Mouse (Mus musculus) left cerebral cortex, adult 11 months (tissue): ENCODE results near the gene Epb41l4b.
A peak's percentile ranks its signal among the peaks of the same experiment; 100 is the strongest.

Experiments used
- DNase-seq: peaks from one replicate; pipeline ENCODE4 v3.0.0; 2022; ENCODE audit warnings: low spot score

Gene Epb41l4b

DNA sequence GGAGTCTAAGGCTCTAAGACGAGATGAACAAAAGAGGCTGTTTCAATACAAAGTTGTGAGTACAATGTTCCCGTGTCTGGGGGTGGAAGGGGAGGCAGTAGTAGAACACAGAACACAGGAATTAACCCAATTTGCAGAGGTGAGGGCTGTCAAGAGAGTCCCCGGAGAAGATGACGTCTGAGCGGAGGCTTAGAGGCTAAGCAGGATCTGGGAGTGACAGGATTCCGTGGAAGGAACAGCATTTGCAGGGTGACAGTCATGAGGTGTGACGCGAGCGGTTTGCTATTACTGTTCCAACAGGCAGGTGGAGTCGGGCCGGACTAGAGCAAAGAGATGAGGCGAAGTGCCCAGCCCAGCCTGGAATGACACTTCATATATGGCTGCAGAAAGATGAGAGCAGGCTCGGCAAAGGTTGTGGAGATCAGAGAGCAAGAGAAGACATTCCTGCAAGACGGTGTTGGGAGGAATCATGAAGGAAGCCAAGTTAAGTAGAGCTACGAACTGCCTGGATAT is 82.9 kb downstream of the Epb41l4b start:
- DNase-seq: no peak

DNA sequence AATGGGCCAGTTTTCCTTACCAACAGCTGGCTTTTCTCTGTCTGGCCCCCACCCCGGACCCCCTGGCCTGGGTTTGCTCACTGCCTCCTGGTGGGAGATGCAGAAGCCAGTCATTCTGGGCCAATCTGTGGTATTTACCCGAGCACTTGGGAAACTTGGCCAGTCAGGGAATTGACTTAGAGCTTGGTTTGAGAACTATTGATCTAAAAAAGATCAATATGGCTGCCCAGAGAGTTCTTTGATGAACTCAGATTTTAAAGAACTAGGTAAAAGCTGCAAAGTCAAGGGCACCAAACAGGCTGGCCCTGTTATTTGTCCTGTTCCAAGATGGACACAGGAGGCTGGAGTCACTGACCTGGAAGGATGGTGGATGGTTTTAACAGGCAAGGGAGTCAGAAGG is 84.6 kb downstream of the Epb41l4b start:
- no peak for DNase-seq

DNA sequence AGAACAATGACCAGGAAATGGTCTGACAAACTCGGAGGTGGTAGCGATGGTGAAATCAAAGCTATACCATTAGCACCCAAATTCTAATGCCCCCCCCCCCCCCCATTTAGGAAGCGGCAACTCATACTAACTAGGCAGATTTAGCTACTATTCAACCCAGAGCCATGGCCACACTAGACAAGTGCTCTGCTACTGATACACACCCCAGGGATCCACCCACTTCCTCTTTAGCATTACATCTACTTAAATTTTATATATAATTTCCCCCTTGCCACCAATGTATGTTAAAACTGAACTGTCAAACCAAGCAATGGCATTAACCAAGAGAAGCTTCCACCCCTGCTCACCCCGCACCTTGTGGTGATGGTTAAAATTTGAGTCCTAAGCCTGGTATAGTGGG is 85.6 kb downstream of the Epb41l4b start:
- DNase-seq: no peak

DNA sequence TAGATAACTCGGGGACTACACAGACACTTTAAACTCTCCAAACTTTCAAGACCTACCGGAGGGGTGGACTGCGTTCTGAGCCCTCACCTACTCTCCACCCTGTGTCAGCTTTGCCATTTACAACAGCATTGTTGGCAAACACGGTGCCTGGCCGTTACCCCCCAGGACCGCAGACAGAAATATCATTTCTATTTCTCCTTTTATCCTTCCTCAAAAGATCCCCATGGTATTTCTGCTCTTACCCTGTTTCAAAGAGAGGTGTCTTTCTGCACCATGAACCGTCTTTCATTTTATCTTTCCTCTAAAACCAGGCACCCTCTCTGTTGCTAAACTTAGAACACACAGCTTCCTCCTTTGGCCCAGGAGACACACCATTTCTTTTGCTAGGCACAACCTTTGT is 87.6 kb downstream of the Epb41l4b start:
- DNase-seq: no peak

DNA sequence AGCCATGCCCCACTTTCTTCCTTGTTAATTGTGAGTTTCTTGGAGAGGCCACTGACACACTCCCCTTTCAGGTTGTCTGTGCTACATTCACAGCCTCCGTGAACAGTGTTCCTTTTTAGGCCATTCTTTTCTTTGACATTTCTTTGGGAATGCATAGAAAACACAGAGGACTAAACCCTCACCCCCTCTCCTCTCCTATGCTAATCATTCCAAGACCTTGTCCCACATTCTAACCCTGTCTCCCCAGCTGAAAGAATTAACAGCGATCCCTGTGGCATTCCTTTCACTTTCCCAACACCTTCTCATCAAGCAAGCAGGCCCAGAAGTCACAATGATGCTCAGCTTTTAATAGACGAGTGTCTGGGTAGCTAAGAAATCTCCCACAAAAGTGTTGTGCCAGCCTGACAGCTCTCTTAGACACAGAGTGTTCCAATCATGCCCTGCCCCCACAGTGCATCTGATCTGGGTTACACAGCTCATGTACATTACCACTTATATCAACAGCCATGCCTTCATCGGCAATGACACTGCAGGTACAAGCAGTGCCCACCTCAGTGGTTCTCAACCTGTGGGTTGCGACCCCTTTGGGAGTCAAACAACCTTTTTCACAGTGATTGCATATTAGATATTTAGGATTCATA is 93.8 kb downstream of the Epb41l4b start:
- DNase-seq: no peak

DNA sequence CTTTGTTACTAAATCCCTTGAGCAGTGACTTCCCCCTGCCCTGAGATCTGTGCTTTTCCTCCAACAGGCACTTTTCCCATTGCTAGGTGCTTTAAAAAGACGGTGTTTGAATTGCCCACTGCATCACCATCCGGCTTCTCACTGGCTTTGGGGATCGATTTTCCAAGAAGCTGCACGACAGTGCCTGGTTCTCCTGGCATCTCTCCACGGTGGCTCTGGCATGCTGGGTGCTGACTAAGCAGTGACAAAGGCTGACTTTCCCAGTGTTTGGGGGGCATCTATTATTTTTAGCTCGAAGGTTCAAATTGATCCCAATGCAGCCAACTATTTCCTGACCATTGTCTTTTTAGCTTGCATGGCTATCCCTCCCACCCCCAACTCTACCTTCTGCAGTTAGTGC is 94.7 kb downstream of the Epb41l4b start:
- DNase-seq: no peak

DNA sequence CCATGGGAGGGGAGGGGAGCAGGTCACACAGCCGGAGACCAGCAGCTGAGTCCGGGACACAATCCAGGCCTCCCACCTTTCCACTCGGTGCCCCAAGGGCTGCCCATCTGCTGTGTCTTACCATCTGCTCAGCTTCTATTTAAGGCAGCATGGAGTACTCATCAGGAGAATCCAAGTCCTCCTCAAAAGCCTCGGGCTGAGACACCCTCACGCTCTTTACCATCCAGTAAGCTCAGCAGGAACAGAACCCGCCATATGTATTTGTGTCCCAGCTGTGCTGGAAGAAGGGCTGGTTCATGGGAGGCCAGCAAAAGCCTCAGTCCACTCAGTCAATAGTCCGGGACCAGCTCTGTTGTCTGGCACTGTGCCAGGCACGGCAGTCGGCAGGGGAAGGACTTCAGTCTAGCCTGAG is 97.1 kb downstream of the Epb41l4b start:
- DNase-seq: no peak

DNA sequence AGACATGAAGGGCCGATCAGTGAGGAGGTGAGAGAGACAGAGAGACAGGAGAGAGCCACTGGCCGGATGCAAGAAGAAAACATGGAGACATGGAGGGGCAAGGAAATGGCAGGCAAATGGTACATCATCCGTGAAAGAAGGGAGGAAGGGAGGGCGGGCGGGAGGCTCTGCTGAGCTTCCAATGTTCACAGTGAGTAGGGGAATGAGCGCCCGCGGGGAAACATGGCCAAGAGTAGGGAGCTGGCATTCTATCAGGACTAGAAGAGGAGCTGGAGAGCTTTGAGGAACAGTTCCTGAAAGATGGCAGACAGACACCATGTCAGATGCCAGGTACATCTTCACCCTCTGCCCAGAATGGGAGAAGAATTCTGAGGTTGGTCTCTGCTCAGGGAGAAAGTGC is 99.6 kb downstream of the Epb41l4b start:
- DNase-seq: no peak

DNA sequence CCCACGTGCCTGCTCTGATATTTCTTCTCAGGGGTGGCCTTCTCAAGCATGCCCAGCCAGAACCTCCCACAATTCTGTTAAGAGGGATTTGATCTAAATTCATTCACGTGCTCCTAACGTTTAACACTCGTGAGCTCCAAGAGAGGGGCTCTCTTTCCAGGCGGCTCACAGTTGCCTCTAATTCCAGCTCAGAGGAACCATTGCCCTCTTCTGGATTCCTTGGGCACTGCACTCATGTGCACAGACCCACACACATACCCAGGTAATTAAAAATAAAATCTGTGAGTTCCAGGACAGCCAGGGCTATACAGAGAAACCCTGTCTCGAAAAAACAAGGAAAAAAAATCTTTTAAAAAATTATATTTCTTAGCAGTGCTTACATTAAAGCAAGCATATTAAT is 101.6 kb downstream of the Epb41l4b start:
- no peak for DNase-seq

DNA sequence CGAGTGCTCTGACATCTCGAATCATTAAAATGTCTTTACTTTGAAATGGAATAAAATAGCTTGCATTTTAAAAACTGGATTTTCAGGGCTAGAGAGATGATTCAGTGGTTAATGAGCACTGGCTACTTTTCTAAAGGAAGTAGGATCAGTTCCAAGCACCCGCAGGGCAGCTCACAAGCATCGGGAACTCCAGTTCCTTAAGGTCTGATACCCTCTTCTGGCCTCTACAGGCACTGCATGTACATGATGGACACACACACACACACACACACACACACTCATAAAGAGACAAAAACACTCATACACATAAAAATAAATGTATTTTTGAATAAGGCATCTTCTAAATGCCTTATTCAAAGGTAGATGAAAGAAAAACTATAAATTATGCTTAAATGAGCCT is 102.0 kb downstream of the Epb41l4b start:
- DNase-seq: no peak

DNA sequence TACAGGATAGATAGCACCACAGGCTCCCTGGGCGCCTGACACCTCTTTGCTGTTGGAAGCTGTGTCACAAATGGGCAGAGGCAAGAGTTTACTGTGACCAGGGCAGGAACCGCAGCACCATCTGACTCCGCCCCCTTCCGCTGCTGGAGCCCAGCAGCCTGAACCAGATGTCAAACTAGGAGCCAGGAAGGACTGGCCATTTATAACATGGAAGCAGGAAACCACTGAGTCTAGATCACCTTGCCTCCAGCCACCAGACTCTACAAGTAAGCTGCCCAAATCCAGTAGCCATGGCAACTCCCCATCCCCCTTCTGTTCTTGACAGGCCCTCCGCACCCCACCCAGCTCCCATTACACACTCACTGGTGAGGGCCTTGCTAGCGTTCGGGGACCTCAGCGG is 102.8 kb downstream of the Epb41l4b start:
- DNase-seq: no peak

DNA sequence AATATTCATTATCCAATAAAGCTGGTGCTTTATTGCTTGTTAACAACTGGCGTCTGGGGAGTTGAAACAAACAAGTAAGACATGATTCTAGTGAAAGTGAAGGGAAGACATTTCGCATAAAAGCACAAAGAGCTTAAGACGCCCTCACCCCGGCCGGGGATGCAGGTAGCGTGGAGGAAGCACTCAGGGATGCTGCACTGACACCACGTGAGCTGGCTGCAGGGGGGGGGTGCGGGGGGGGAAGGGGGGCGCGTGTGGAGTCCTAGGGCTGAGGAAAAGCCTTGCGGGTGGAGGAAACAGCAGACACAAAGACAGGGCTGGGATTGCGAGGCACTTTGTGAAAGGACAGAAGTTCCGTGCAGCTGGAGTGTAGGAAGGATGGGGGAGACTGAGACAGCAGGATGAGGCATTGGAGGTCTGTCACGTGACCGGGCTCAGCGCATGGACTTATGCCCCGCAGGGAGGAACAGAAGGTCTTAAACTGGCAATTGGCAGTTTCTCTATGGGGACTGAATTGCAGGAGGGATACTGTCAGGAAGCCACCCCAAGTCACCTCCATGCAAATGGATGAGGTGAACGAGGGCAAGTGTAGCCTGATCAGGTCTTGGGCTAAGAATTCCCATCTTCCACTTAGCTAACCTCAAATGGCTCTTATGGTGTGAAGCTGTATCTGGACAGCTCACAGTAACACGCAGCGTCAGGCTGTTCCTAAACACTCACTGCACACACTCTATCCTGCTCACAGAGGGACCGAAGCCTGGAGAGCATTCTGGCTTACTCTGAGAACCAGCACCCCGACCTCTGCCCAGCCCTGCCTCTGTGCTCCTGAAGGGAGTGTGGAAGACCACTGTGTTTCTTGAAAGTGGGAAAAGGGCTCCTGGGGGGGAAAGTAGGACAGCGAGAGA is 103.9 kb downstream of the Epb41l4b start:
- no peak for DNase-seq

DNA sequence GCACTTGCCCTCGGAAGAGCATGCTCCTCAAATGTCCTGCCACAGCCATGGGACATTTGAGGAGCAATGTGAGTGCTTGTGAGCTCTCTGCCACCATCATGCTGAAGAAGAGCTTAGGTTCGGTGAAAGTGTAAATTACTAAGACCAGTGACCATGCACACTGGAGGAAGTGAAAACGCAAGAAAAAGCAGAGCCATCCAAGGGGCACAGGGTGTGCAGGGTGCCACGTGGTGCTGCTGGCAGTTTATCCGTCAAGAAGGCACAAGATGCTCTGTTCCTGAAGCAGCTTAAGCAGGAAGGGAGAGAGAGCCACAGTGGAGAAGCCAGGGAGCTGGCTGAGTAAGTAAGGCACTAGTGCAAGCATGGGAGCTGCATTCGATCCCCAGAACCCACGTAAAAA is 105.7 kb downstream of the Epb41l4b start:
- no peak for DNase-seq

DNA sequence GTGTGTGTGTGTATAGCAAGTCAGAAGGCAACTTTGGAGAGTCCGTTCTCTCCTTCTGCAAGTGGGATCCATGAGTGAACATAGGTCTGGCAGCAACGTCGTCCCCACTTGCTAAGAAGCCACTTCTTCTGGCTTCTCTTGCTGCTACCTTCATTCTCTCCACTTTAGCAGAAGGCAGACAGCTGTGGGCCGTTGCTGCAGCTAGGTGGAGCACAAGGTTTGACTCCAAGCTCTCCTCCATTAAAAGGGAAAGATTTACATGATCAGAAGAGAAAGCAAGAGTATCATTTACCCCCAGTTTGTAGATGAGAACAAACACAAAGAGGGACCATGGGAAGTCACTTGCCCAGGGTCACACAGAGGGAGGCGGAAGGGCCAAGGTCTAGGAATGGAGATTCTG is 109.1 kb downstream of the Epb41l4b start:
- DNase-seq: no peak

DNA sequence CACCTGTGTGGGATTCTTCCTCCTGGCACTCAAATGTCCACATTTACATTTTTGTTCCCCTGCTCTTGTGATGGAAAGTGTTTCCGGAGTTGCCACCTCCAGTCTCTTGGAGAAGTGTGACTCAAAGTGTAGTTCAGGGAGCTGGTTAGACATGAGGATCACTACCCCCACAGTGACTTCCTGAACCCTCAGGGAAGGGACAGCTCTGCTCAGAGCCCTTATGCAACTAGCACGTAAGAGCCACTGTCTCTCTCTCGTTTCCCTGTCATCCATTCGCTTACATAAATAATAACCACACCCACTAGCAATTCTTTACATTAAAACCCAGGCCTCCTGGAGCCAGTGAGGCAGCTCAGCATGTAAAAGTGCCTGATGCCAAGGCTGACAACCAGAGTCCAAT is 111.8 kb downstream of the Epb41l4b start:
- no peak for DNase-seq

DNA sequence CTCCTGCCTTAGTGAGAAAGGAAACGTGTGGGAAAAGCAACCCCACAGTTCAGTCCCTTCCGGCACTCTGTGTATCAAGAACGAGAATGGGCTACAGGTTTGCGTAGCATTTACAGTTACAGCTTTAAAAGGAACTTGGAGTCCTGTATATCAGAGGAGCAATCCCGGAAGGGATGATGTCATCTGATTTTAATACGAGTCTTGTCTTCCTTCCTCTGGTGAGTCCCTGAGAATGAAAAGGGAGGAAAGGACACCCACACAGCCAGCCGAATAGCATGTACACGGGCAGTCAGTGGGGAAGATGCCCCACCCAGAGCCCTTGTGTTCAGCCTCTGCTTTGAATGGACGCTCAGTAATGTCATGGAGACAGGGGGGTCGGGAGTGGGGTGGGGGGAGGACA is 115.3 kb downstream of the Epb41l4b start:
- DNase-seq: no peak

DNA sequence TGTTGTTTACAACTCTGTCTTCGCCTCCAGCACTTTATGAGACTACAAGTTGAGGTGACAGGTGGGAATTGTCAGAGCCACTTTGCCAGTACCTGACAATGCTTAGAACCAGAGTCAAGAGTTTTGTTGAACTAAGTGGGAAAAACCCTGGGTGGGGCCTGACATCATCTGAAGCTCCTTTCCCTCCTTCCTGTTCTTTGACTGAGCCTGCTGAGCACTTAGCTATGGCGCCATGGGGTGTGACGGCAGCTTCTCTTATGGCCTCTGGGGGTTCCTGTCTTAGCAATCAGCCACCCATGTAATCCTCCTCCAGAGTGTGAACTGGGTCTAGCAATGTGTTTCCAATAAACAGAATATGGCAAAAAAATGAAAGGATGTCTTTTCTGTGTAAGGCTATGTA is 119.7 kb downstream of the Epb41l4b start:
- no peak for DNase-seq

DNA sequence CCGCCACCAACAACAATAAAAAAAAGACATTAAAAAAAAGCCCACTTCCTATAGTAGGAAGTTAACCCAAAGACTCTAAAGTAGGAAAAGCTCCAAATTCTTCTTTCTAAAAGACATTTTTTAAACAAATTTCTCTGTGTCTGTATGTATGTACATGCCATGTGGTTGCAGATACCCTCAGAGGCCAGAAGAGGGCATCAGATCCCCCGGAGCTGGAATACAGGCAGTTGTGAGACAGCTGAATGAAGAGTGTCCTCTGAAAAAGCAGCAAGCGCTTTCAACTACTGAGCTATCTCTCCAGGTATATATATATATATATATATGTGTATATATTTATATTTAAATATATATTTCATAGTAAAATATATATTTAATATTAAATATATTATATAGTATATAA is 121.9 kb downstream of the Epb41l4b start:
- no peak for DNase-seq

DNA sequence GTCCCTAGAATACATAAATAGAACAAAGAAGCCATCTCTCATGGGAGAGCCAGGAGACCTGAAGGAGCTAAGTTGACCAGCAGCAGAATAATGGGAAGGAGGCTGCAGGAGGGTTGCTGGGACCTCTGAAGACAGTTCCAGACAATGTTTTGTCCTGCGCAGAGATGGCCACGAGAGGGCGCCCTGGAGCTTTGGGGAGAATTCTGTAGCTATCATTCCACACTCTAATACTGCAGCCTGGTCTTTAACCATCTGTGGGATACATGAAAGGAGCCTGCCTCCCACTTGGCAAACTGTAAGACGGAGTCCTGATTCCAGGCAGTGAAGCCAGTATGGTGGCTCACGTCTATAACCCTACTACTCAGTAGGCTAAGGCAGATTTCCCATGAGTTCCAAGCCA is 126.0 kb downstream of the Epb41l4b start:
- peak; percentile 60 for DNase-seq

DNA sequence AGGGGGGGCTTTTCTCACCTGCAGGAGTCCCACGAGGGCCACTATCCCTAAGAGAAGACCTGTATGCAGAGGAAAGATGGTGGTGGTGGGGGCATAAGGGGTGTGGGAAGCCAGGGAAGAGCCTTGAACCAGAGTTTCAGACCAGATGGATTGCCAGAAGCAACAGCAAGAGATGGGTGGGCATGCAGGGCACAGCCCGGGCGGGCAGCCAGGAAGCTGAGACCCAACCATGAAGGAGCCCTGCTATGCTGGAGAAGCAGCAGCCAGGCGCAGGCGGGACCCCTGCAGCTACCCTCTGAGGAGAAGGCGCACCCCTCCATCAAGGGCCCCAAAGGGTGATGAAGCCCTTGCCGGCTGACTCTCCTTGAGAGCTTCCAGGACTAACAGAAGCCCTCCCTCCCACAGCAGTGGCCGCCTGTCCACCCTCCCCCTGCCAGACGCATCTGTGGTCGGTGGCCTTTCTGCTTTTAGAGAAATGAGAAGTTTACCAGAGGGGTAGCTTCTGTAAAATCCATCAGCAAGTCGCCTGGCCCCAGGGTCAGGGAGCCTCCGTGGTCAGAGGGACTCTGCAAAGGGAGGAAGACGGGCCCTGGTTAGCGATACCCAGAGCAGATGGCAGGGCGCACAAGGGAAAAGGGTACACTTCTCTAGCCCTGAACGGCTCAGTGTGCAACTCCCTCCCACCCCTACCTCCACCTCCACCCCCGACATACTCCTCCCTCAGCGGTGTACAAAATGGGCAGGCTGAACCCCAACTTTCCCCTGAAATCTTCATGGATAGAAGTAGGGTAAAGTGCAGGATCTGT is 126.7 kb downstream of the Epb41l4b start:
- DNase-seq: no peak

DNA sequence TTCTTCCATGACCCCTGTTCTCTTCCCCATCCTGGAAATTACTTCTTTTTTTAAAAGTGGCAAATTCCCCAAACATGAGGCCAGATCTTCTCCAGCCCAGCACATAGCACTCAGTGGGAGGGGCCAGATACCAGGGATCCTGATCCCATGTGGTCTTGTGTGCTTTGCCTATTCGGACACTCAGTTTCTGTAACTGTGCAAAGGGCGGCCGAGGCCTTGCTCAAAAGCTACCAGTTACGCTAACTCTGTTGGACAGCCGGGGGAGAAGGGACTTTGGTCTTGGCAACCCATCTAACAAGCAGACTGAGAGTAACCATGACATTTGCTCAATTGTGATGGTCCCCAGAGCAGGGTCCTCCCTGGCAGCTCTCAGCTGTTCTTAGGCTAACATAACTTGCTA is 128.2 kb downstream of the Epb41l4b start:
- no peak for DNase-seq

DNA sequence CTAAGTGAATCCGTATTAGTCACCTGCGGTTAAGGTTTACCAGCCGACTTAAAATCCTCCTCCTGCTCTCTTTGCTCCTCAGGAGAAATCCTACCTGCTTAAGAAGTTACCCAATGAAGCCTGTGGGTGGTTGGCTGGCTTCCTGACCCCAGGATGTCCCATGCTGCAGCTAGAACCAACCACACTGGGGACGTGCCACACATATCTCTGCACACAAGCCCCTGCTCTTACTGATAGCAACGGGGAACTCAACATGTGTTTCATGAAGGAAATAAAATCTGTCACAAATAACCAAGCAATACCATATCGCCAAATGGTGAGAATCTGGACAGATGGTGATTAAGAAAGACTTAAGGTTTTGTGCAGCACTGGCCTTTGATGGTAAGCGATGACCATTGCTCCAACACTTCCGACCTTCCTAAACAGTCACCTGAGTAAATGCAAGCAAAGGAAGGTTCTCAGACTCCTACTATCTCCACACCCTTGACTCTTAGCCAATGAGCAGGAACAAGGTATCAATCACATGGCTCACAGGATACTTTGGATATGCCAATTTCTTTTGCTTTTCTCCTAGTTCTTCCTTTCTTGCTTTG is 131.7 kb downstream of the Epb41l4b start:
- no peak for DNase-seq
